Mouse (Mus musculus) layer of hippocampus, adult 18-20 months (tissue): ENCODE measurements at regions not wholly inside any gene's neighbourhood (a gene's known extent, or its start where the extent isn't known, plus 50 kb on each side); places are given as distances from the start of the nearest gene placed in this dataset.
A peak's percentile ranks its signal among the peaks of the same experiment; 100 is the strongest.

Source experiments
- DNase-seq, 2 experiments: peaks; one replicate each; pipeline ENCODE4 v3.0.0; 2022; ENCODE audit warnings: low spot score in 2 of 2

DNA sequence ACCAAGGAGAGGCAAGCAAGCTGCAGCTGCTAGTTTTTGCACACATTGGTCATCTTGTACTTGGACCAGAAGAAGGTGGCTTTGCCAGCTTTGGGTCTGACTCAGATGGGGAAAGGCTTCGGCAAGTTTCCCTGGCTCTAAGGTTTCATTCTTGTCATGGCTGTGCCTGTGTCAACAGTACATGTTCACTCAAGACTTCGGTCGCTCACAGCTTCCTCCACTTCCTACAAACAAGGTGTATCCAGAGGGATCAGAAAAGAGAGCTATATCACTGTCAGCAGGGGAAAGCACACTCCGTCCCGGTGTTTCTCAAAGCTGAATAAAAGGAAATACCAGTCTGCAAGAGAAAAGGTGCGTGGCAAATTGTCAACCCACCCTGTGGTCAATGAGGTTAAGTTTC, 86.2 kb upstream of the Elovl6 start:
- no peak for DNase-seq

DNA sequence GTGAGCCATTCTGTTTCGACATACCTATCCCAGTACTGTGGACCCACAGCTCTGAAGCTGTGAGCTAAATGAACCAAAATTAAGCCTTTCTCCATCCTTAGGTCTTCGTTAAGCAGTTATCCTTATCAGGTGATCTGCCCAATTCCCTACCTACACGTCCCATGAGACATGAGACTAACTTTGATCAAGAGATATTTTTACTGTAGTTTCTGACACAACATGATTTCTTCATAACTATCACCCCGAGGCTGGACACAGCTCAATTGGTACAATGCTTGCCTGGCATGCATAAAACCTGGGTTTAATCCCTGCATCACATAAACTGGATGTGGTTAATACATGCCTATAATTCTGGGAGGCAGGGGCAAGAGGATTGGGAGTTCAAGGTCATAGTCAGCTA, 82.2 kb upstream of the Elovl6 start:
- no peak for DNase-seq

DNA sequence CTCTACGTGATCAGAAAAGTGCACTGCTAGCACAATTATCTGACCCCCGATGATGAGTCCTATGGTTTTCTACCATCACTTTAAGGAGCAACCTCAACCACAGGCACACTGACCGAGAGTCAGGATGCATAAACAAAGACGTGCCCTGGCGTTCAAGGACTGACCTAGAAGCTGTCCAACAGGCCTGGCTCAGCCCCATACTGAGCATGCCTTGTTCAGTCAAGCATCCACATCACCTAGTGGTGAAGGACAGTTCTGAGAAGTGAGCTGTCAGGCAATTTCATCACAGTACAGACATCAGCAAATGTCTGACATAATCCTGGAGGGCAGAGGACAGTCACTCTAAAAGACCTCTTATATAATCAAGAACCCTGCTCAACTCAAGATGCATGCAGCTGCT, 81.5 kb upstream of the Elovl6 start:
- DNase-seq: no peak

DNA sequence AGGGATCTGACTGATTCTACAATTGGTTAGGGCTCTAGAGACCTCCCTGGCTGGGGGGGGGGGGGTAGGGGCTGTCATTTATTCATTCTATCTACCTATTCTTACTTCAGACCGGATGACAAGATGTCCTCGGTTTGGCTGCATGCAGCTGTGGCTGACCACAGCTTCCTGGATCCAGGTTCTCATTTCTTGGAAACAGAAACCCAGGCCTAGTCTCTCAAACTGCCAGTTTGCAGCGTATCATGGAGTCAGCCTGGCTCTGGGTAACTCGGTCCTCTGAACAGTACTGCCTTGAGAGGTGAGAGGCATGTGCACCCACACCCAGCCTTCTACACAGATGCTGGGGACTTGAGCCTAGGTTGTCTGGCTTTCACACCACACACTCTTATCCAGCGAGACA, 62.1 kb upstream of the Elovl6 start:
- DNase-seq: no peak

DNA sequence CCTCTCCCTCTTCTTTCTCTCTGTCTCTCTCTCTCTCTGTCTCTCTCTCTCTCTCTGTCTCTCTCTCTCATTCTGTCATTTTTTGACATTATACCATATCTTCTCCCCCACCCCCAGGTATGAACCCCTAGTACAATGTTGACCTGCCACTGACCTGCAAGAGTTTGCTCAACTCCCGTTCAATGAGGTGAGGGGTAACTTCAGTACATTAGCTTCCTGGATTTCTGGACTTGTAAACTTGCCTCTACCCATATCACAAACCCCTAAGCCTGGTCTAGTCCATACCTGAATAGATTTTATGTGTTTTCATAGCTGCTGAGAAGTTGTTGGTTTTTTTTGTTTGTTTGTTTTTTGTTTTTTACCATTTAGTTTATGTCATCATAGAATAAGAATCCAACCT, 60.8 kb upstream of the Elovl6 start:
- DNase-seq: no peak

DNA sequence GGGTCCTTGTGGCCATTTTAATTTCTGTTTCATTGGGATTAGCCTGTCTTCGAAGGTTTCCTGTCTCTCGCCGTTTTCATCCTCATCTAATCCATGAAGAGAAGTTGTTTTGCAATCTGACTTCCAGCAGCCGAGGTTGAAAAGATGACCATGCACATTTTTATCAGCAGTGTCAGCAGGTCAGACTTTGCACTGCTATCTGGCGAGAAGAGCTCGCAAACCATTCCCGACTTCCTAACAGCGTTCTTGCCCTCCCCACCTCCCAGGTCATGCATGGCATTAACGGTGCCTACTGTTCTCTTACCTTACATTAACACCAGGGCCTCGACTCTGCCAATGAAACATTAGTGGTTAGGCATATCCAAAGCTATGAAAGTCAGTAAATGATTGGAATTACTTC, 60.1 kb upstream of the Elovl6 start:
- DNase-seq: no peak

DNA sequence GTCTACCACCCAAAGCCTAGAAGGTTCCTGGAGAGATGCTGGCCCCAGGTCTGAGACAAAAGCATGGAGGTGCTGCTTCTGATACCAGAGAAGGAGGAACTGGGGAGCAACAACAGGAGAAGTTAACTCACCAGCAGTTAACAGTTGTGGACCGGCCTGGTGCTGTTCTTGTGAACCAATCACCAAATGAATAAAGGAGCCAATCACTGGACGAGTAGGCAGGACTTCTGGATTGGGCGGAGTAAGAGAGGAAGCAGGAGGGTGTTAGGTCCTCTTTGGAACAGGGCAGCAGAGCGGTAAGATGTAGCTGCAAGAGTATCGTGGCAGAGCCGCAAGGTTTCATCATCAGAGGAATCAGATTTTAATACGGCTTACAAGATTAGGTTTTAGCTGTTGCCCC, 57.7 kb upstream of the Elovl6 start:
- no peak for DNase-seq

DNA sequence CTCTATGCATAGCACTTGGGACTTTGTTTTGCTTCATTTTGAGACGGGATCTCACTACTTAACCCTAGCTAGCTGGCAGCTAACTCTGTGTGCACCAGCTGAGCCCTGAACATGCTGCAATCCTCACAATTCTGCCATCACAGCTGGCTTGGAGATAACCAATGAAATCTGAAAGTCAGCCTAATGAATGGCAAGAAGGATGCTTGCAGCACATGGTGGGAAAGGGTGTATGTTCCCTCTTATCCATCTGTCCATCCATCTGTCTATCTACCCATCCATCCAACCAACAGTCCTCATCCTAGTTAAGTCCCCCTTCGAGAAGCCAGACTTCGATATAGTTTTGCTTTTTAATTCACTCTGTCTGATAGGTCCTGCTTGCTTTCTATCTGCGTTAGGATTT, 55.9 kb upstream of the Elovl6 start:
- peak; percentile 4 to 28 for DNase-seq

DNA sequence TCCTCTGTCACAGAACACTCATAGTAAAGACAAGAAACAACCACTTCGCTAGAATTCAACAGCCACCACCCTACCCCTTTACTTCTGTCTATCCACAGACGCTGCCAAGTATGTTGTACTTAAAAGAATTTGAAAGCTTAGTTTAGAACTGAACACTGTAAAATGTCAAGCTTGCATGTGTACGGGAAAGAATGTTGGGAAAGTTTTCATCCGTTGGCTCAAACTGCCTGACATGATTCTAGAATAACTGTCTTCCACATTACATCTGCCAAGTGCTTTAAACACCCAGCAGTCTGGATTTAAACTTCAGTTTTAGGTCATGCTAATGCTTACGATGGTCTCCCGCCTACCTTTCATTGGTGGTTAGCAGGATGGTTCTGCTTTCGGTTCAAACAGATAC, 54.1 kb upstream of the Elovl6 start:
- DNase-seq: peak in 1 of 2 experiments; percentile 10

DNA sequence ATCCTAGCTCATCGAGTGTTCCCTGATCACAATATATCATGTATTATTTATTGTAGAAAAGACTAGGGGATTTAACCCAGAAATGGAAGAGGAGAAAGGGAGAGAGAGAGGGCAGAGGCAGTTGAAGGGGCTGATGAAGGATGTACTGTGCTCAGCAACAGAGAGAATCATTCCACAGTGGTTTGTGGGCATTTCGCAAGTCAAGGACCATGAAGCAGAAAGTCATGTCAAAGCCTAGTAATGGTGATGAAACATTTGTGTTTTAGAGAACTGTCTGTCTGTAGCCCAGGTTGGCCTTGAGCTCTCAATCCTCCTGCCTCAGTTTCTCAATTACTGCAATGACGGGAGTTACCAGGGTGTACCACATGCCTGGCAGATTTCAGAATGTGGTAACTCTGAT, 50.9 kb upstream of the Elovl6 start:
- no peak for DNase-seq
